Mouse (Mus musculus) left cerebral cortex, adult 6 months (tissue): ENCODE data around the gene Aspa. TPM values are rescaled to one million over a fixed set of nuclear protein-coding genes. Genes with fewer than 3 reads are reported as not detected.

Experiments used
- long read RNA-seq, 2 experiments: library from polyadenylated mRNA; unstranded; transcript quantifications; one replicate each; pipeline ENCODE4 v2.0.0; 2019 to 2020
- polyA plus RNA-seq: library from polyadenylated mRNA; unstranded; fragments of <200 nt; fragmentation: Nextera tagmentation; gene quantifications from 2 replicates; pipeline ENCODE4 v1.2.3, GENCODE M21; 2021

Gene Aspa
- polyA plus RNA-seq, result 21.8 and 41.0 TPM in 2 replicates
- long read RNA-seq, experiment 1, transcript Aspa-201 (6 exons, 1,530 nt), result major isoform, 170 of 237 reads
- long read RNA-seq, experiment 1, partial matches to known transcripts, result 5 of 237 reads
- long read RNA-seq, experiment 1, other reads (novel, unspliced or antisense), result 62 of 237 reads
- long read RNA-seq, experiment 2, transcript Aspa-201 (6 exons, 1,530 nt), result major isoform, 43 of 56 reads
- long read RNA-seq, experiment 2, partial matches to known transcripts, result 0 of 56 reads
- long read RNA-seq, experiment 2, other reads (novel, unspliced or antisense), result 13 of 56 reads

GRCm38 (mm10) chr11:73329442-73329841 is at the start of gene Aspa, which contains the start of the genes Gm49340 and Spata22:
TSS of gene Aspa (minus strand) at chr11:73329596.
TSS of gene Gm49340 (plus strand) at chr11:73329741.
TSS of gene Spata22 (plus strand) at chr11:73329741.

GRCm38 (mm10) chr11:73370946-73371345 is 41.5 kb upstream of the Aspa start, which contains the start of gene Olfr376:
TSS of gene Olfr376 (plus strand) at chr11:73371246.

DNA sequence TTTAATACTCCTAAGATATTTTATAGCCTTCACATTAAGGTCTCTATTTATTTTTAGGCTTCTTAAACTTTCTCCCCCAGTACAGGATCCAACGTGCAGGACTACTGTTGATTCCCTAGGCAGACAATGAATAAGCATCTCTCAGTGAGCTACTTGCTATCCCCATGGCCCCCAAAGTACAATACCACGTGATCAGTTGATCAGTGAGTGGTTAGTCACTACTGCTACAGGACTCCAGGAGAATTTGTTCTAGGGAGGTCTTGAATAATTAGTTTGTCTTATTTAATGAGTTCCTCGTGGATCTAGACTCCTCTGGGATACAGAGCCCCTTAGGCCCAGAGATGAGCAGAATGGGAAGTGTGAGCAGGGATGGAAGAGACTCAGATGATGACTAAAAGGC is 21.1 kb upstream of the Aspa start, which contains the start of gene Olfr20:
TSS of gene Olfr20 (plus strand) at position 301 of the 400 bp plus-strand sequence.

GRCm38 (mm10) chr11:73267267-73267666 is 62.1 kb downstream of the Aspa start, which contains the start of gene Trpv3:
TSS of gene Trpv3 (plus strand) at chr11:73267388.

Other genes starting within 250 kb of the Aspa start
- gene Itgae, start 239.0 kb downstream of the Aspa start, polyA plus RNA-seq, result 0.09 and 0.11 TPM in 2 replicates
- 0.09 and 0.11 TPM in 2 replicates for gene Haspin, start 191.3 kb downstream of the Aspa start, polyA plus RNA-seq
- gene P2rx5, start 169.2 kb downstream of the Aspa start, polyA plus RNA-seq, result 0.35 and 0.81 TPM in 2 replicates
- gene Emc6, start 152.6 kb downstream of the Aspa start, polyA plus RNA-seq, result 70.0 and 84.2 TPM in 2 replicates
- 10.2 and 11.4 TPM in 2 replicates for gene Tax1bp3, start 152.5 kb downstream of the Aspa start, polyA plus RNA-seq
- gene Ctns, start 130.6 kb downstream of the Aspa start, polyA plus RNA-seq, result 4.9 and 5.3 TPM in 2 replicates
- 1.3 and 1.4 TPM in 2 replicates for gene Shpk, start 130.1 kb downstream of the Aspa start, polyA plus RNA-seq
- not detected in 2 replicates for gene Trpv1, start 95.3 kb downstream of the Aspa start, polyA plus RNA-seq
- gene Trpv3, start 62.2 kb downstream of the Aspa start, polyA plus RNA-seq, result 0.10 and 0.16 TPM in 2 replicates
- not detected in 2 replicates for gene Gm49340, start 145 bp upstream of the Aspa start, polyA plus RNA-seq
- not detected in 2 replicates for gene Spata22, start 145 bp upstream of the Aspa start, polyA plus RNA-seq
- gene Olfr20, start 21.2 kb upstream of the Aspa start, polyA plus RNA-seq, result not detected in 2 replicates
- gene Olfr376, start 41.6 kb upstream of the Aspa start, polyA plus RNA-seq, result not detected in 2 replicates
- gene Olfr1, start 70.0 kb upstream of the Aspa start, polyA plus RNA-seq, result not detected in 2 replicates
- gene Olfr378, start 98.9 kb upstream of the Aspa start, polyA plus RNA-seq, result not detected in 2 replicates
- gene Olfr380, start 127.9 kb upstream of the Aspa start, polyA plus RNA-seq, result not detected in 2 replicates
- gene Olfr381, start 162.0 kb upstream of the Aspa start, polyA plus RNA-seq, result not detected in 2 replicates
- not detected in 2 replicates for gene Olfr382, start 187.6 kb upstream of the Aspa start, polyA plus RNA-seq